Mouse (Mus musculus): ENCODE measurements around the gene Acss1.

DNA sequence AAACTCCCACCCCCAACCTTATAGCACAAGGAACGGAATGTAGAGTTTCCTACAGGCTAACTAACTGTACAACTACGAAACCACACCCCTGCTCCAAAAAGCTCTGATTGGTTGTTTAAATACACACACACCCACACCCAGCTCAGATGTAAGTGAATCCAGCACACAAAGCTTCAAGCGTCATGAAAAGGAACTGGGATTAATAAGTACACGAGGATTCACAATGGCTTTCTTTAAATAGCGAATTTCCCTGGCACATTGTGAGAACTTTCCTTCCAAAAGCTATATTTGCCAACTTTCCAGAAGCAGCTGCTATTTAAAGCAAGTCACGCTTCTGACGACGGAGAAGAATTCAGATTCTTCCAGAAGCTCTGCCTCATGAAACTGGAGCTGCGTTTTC is 5.0 kb downstream of the Acss1 start:
- TF ChIP-seq CTCF (IDR thresholded peaks at IDR 0.05; ENCODE audit: low read depth) (no peak), EP300 (IDR thresholded peaks at IDR 0.05; ENCODE audit: low read depth) (no peak)
